Mouse (Mus musculus): Measurements from ENCODE around the gene Plekha5.

GRCm38 (mm10) chr6:140424991-140425361, 1.1 kb downstream of the Plekha5 start:
- no peak; the same call in 1 of the 2 replicates for TF ChIP-seq CTCF (IDR thresholded peaks at IDR 0.05; ENCODE audit: low read depth)
- no peak for TF ChIP-seq EP300 (IDR thresholded peaks at IDR 0.05; ENCODE audit: low read depth)

All from liver, postnatal 0 days (tissue).